Mouse (Mus musculus): ENCODE data around the gene Stx2.
A peak's percentile ranks its signal among the peaks of the same experiment; 100 is the strongest.

Stx2 gene

DNA sequence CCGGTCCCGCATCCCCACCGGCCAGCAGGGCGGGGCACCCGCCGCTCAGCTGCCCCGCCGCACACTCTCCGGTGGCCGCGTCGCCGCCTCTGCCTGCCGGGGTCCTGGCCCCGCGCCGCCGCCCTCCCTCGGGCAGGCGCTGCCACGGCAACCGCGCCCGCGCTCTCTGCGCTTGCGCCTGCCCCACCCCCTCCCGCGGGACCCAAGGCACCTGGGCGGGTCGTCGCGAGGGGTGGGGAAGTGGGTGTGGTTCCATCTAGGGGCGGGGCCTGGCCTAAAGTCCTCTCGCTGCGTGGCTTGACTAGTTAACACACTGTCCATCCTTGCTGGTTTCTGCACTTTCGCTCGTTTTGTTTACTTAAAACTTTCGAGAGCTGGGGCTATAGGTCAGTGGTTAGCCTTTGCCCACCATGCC, at the start of gene Stx2:
Gene Stx2 (minus strand): TSS at position 163 of the 415 bp plus-strand sequence.
- DNase-seq (ENCODE audit: low read depth), result peak; percentile 86

DNA sequence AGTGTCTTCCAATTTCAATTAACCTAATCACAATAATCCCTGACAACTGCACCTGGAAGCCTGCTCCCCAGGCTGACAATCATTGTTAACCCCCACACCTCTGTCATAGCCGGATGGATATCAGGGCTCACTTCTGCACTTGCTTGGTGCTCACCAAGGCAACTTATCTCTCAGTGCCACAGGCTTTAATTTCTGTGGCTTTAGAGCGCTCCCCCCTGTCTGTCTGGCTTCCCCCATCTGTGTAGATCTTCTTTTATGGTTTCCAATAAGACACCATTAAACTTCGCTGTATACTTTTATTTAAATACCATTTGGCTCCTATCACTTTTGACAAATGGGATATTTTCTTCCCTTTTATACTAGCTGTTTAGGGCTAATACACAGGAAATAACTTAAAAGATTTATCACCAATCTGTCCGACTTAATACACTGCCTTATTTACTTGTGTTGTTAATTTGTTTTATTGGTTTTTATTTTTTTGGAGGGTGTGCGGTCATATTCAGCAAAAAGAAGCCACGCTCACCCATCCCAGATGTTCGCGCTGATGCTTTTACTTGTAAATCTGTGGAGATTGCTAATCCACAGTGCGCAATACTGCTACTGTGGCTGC, 46.4 kb upstream of the Stx2 start:
- DNase-seq (ENCODE audit: low read depth), result no peak

DNA sequence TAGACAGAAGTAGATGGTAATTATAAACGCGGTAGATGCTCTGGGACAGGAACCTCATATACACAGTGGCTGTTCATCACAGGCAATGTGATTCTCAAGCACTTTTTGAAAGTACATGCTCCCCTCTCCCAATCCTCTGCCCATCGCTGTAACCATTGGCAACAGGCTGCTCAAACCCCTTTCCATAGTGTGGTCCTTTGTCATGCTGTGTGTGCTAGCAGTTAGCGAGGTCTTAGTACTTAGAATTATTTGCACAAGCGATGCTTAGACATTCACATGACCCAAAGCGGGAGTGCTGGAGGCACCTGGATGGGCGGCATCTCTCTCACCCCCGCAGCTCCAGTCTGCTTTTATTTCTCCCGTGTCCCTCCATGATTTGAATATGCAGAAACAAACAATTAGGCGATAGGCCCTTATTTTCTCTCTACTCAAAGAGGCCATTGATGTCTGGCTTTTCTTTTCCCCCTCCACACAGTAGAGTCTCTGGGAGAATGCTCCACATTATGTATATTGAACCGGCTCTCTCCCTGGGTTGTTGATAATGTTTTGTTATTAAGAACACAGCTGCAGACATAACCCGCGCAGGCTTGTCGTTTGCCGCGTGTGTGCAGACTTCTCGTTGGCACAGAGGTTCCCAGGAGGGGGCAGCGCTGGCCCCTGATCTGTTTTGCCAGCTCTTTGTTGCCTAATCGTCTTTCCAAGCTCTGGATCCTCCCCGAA, 44.4 kb upstream of the Stx2 start:
- DNase-seq (ENCODE audit: low read depth), result no peak

DNA sequence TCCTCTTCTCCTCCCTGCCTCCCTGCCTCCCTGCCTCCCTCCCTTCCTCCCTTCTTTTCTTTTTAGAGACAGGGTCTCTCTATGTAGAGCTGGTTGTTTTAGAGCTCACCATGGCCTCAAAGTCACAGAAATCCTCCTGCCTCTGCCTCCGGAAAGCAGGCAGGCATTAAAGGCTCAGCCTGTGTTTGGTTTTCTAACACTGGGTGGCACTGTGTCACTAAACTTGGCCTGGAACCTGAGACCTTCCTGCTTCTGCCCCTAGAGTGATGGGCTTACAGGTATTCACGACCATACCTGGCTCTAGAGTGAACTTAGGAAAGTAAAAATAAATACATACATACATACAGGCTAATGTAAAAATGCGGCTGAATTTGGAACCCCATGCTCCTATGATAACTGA, 43.5 kb upstream of the Stx2 start:
- DNase-seq (ENCODE audit: low read depth), result no peak

DNA sequence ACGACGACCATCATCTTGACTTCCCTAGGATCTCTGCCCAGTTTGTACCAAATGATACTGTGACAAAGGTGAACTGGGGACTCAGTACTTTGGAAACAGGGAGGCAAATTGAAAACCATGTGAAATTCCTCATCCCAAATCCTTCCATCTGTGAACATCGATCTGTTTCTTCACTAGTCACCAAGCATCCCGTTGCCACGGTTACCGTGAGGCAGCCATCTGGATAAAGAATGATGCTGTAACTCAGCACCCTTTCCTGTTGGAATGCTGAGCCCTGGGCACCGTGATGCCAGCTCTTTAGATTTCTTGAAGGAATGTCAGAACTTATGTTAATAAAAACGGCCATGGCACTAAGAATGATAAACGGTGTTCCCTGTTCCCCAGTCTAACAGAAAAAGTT, 41.0 kb upstream of the Stx2 start:
- no peak for DNase-seq (ENCODE audit: low read depth)

DNA sequence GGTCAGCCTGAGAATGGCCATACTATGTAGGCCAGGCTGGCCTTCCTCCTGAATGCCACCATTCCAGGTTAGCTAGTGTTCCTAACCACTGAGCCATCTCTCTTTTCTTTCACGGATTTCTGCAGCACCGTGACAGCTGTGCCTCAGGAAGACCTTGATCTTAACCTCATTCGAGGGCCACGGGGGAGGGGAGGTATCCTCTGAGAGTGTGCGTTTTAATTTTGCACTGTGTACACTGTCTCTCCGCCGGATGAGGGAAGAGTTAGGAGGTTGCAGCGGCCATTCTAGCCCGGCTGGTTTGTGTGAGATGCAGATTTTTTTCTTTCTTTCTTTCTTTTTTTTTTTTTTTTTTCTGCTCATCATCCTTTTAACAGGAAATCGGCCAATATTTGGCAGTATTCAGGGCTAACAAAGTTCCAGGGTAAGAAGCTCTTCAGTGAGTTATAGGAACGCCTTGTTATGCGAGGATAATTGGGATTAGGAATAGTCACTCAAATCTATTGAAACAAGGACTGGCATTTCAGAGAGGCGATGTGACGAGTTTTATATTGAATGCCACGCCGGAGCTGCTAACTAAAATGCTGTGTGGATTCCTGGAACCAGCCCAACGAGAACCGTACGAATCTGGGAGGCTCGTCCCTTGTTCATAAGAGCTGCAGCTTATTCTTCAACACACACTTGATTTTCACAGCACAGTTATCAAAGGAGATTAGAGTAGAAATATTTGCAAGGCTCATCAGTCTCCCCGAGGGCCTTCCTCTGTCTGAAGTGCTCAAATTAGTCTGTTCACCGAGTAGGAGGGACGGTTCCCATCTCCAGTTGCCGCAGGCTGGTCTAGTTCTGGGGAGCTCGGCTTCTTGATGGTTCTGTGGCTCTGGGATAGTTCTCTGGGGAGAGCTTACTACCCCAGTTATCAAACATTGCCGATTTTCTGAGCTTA, 37.5 kb upstream of the Stx2 start:
- no peak for DNase-seq (ENCODE audit: low read depth)

DNA sequence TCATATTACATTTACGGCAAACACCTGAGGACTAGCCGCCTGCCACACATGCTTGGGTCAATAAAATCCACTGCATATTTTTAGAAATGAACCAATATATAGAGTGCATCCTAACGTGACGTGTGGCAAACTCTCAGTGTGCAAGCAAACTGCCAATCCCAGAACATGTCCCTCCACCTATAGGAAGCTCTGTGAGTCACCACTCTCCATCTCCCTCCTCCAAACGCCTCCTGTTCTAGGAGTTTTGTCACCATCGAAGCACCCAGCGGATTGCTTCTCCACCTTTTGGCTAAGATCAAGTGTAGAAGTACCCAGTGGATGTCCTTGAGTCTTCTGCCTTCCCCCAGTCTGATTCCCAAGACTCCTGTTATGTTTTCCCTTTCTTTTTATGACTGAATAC, 29.4 kb upstream of the Stx2 start:
- DNase-seq (ENCODE audit: low read depth), result no peak

DNA sequence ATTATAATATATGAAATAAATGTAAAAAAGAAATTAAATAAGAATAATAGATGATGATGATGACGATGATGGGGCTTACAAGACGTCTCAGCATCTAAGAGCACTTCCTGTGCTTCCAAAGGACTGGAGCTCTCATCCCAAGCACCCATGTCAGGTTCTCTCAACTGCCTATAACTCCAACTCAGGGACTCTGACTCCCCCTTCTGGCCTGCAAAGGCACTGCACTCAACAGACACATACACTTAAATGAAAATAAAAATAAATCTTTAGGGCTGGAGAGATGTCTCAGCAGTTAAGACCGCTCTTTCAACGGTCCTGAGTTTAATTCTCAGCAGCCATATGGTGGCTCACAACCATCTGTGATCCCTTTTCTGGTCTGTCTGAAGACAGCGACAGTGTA, 28.3 kb upstream of the Stx2 start:
- no peak for DNase-seq (ENCODE audit: low read depth)

DNA sequence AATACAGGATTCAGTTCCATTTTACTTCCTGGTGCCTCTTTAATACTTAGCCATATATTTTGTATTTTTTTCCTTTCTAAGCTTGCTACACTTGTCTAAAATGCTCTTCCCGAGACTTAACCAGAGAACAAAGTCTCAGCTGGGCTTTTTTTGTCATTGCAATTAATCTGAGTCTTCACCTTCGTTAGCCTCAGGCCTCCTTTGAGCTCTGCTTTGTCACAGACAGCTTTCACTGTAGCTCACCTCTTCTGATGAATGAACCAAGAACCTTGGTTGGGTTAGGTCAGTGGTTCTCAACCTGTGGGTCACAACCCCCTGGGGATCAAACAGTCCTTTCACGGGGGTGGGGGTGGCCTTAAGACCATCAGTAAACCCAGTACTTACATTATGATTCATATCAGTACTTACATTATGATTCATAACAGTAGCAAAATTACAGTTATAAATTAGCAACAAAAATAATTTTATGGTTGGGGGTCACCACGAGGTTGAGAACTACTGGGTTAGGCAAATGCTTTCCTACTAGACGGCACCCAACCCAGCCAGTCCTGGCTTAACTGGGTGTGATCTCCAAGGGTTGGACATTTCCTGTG, 20.9 kb upstream of the Stx2 start:
- DNase-seq (ENCODE audit: low read depth), result no peak

DNA sequence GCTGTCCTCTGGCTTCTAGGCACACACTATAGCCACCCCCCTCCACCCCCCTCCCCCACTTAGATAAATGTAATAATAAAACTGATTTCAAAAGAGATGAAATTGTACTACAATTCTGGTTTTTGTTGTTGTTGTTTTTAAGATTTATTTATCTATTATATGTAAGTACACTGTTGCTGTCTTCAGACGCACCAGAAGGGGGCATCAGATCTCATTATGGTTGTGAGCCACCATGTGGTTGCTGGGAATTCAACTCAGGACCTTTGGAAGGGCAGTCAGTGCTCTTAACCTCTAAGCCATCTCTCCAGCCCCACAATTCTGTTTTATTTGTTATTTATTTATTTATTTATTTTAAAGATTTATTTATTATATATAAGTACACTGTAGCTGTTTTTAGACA, 18.3 kb upstream of the Stx2 start:
- DNase-seq (ENCODE audit: low read depth), result peak; percentile 29

DNA sequence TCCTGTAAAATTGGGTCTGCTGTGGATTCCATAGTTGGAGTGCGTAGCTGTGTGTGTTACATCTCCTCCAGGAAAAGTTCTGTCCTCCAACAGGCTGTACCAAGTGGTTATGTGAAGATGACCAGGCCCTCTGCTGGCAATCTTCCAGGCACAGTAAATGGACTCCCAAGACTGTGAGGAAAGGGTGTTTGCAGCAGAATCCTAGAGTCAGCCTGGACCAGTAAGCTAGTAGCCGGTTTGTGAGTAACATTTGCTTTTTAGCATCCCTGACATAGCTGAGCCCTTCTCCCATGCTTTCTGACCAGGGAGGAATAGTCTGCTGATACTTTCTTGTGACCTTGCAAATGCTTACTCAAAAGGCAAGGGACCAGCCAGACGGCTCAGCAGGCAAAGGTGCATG, 17.8 kb upstream of the Stx2 start:
- DNase-seq (ENCODE audit: low read depth), result peak; percentile 32

DNA sequence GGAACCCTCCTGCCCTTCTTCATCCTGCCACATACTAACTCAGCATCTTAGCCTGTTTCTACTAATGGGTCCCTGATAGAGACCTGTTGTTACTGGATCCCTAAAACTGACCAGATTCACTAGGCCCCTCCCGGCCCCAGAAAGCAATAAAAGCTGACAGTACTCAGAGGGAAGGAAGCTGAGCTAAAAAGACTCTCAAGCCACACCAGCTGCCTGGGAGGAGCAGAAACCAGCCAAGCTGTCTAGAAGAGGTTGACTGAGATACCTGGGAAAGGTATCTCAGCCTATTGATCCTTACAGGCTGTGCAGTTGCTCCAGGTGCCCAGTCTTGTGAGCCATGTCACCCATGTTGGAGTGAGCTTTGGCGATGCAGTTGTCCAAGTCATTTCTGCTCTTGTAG, 17.4 kb upstream of the Stx2 start:
- peak; percentile 12 for DNase-seq (ENCODE audit: low read depth)

DNA sequence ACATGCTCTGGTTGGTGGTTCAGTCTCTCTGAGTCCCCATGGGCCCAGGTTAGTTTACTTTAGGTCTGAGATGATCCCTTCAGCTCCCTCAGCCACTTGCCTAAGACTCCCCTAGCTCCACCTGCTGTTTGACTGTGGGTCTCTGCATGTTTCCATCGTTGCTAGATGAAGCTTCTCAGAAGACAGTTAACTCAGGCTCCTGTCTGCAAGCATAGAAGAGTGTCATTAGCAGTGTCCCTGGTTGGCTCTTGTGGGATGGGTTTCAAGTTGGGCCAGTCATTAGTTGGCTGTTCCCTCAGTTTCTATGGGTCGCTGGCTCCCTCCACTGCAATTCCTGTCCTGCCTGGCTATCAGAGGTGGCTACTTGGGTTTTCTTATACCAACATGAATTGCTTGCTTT, 16.7 kb upstream of the Stx2 start:
- DNase-seq (ENCODE audit: low read depth), result peak; percentile 53

DNA sequence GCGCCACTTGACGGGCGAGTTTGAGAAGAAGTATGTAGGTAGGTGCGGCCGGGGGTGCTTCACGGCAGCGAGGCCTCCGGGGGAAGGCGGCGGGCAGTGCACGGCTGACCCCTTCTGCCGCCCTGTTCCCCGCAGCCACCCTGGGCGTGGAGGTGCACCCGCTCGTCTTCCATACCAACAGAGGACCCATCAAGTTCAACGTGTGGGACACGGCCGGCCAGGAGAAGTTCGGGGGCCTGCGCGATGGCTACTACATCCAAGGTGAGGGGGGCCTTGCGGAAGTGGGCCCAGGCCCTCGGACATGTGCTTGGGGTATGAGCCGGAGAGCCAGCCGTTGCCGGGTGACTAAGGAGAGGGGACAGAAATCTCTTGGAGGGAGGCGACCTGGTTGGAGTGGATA, 12.4 kb upstream of the Stx2 start:
- peak; percentile 67 for DNase-seq (ENCODE audit: low read depth)

DNA sequence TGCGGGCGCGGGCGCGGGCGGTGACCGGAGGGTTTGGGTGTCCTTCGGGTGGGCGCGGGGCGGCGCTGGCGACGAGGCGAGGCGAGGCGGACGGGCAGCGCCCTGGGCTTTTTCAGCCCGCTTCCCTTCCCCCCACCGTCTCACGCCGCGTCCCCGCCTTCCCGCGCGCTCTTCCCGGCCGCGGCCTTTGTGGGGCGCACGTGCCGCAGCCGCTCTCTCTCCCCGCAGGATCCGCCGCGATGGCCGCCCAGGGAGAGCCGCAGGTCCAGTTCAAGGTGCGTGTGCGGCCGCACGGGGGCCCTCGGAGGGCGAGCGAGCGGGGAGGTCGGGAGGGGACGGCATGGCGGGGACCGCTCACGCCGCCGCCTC, 11.9 kb upstream of the Stx2 start:
- no peak for DNase-seq (ENCODE audit: low read depth)

DNA sequence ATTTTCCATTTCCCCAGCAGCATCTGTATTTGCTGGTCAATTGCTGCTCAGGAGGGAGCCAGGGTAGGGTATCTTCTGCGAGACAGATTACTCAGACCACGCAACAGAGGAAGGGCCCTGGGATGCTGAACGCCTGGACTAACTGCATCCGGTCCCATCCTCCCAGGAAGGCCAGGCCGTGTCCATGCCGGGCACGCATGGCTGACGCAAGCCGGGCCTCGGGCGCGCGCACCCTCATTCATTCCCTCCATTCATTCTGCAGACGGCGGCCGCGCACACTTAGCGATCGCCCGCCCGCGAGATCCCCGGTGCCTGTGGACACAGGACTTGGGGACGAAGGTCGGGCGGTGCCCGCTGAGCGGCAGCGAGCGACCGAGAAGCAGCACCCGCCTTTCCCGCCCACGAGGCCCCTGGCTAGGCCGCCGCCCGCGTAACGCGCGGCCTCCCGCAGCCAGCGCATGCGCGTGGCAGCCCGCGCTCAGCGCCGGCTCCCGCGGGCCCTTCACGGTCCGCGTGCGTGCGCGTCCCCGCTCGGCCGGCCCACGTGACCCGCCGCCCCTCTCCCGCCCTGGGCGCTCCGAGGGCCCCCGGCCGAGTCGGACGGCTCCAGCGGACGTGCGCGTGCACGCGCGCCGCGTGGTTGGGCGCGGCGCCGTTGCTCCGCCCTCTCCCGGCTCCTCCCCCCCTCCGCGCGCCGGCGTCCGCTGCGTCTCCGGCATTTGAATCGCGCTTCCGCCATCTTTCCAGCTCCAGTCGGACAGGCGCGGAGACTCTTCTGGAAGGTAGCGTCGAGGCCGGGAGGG, 11.3 kb upstream of the Stx2 start, which contains the start of gene Ran:
Gene Ran (plus strand): TSS at position 573 of the 803 bp plus-strand sequence.
- peak; percentile 91 for DNase-seq (ENCODE audit: low read depth)

DNA sequence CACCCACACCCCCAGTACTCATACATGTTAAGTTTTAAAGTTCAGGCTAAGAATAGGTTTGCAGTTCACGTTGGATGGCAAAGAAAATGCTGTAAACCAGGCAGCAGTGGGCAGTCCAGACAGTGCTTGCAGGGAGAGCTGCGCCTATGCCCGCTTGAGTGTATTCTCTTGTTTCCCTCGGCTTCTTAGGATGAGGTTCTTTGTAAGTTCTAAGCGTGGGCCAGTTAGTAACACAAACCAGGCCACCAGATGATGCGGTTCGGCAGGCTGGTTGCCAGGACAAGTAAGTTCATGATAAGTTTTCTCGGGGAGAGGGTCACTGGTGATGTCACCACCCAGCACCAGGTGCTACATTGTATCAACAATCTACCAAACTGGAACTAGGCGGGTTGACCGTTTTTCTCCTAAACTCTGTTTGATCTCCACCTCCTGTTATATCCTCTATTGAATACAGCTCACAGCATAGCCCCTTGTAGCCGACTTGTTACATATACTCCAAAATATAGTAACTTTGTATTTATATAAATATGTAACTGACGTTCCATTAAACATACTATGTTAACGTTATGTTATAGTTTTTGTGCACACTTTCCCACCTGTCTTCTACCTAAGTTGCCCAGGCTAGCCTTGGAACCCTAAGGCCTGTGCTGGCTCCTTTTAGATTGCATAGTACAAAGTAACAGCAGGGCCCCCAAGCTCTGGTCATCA, 10.6 kb upstream of the Stx2 start:
- DNase-seq (ENCODE audit: low read depth), result no peak

DNA sequence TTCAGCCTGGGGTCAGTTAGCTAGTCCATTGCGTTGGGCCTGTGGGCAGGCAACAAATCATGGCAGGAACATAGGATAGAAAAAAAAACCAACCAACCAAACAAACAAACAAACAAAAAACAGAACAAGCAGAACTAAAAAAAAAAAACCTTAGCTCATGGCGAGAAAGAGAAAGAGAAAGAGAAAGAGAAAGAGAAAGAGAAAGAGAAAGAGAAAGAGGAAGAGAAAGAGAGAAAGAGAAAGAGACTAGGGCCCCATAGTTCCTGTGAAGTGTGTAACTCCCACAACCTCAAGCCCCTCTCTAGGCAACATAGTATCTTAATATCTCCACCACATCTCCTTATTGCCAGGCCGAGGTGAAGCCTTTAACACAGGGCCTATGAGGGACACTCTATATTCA, 8.0 kb upstream of the Stx2 start:
- DNase-seq (ENCODE audit: low read depth), result no peak

DNA sequence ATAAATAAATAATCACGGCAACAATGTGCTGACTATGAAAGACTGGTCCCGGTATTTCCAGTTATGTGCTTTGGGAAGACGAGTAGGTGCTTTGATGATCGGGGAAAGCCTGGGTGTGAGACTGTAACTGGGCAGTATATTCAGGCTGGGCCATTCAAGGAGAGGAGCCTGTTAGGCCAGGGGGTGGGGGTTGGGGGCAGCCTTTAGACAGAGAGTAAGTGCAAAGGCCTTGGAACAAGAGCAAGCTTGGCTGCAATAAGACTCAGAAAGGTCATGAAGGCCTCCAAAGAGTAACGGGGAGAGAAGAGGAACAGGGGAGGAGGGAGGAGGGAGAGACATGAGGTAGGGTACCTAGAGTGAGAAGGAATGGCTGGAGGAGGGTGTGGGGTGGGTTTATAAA, 7.2 kb upstream of the Stx2 start:
- DNase-seq (ENCODE audit: low read depth), result no peak

DNA sequence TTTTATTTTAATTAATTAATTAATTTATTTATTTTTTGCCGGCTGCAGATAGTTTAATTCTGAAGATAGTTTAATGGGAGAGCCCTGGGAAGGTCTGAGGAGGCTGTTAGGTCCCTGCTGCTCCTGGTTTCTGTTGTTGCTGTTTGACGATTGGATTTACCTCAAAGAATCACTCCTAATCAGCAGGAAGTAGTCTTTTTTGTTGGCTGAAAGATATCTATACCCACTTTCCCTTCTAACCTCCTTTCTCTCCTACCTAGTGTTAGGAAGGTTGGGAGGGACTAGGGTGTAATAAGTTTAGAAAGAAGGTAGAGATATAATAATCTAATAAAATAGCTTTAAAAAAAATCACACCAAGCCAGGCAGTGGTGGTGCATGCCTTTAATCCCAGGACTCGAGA, 6.6 kb upstream of the Stx2 start:
- DNase-seq (ENCODE audit: low read depth), result no peak

DNA sequence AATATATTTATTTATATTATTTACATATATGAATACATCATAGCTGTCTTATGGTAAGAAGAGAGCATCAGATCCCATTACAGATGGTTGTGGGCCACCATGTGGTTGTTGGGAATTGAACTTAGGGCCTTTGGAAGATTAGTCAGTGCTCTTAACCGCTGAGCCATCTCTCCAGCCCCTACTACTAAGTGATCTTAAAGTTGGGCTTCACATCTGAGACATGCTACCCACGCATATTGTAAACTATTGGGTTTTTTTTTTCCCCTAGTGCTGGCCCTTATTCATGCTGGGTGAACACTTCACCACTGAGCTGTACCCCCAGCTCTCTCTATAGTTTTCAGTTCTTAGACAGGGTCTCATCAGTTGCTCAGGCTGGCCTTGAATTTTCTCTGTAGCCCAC, 2.6 kb upstream of the Stx2 start:
- no peak for DNase-seq (ENCODE audit: low read depth)

All from 416B (cell line).